Mouse (Mus musculus): ENCODE results near the gene Csad. TPM values are rescaled to one million over a fixed set of nuclear protein-coding genes. Genes with fewer than 3 reads are reported as not detected.
A peak's percentile ranks its signal among the peaks of the same experiment; 100 is the strongest.

Csad gene
- polyA plus RNA-seq, 1 experiment: 21.1 TPM

DNA sequence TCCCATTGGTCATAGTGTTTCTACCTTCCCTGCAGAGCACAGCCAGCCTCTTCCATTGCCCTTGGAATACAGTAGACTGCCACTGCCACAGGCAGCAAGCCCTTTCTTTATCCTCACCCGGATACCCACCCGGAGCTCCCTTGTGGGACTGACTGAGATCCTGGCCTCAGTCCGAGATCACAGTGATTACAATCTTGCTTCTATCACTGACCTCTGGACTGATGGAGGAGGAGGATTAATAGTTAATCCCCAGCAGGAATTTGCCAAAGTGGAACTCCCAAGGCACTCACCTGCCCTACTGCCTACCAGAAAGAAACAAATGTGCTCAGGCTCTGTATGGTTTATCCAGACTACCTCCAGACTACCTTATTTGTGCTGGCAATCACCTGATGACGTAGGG, 55.0 kb downstream of the Csad start:
- TF ChIP-seq CTCF (IDR thresholded peaks at IDR 0.05; ENCODE audit: extremely low read depth, insufficient read length, insufficient replicate concordance, low read depth, low read length) (no peak), POLR2A (IDR thresholded peaks at IDR 0.05; ENCODE audit: low read depth, low read length) (no peak)
- Histone ChIP-seq H3K4me1 (ENCODE audit: control insufficient read depth, insufficient read depth, insufficient read length, low read length) (peaks cover 14% of the 10 kb centered on the region), H3K36me3 (ENCODE audit: control insufficient read depth, insufficient read depth, low read length) (peaks cover 8% of the 10 kb centered on the region; the same call in 1 of the 2 replicates), H3K27ac (ENCODE audit: insufficient read depth, low read depth, low read length) (peak overlapping the region; percentile 98), H3K27me3 (ENCODE audit: control insufficient read depth, insufficient read depth, low read length) (peaks cover 3% of the 10 kb centered on the region; the same call in 1 of the 2 replicates), H3K4me3 (ENCODE audit: low read depth, low read length) (no peak overlapping the region)
- 26% methylated on average over 4 of the region's 4 CpGs for WGBS

GRCm38 (mm10) chr15:102147674-102148402, 56.7 kb downstream of the Csad start:
- WGBS: 69% methylated on average over 16 of the region's 16 CpGs
- Histone ChIP-seq H3K27ac (ENCODE audit: insufficient read depth, low read depth, low read length) (no peak overlapping the region), H3K36me3 (ENCODE audit: control insufficient read depth, insufficient read depth, low read length) (no peaks in the 10 kb centered on the region), H3K4me3 (ENCODE audit: low read depth, low read length) (no peak overlapping the region), H3K27me3 (ENCODE audit: control insufficient read depth, insufficient read depth, low read length) (peaks cover 4% of the 10 kb centered on the region; the same call in 1 of the 2 replicates), H3K4me1 (ENCODE audit: control insufficient read depth, insufficient read depth, insufficient read length, low read length) (peaks cover 10% of the 10 kb centered on the region)
- TF ChIP-seq POLR2A (IDR thresholded peaks at IDR 0.05; ENCODE audit: low read depth, low read length): no peak
- no peak for TF ChIP-seq CTCF (IDR thresholded peaks at IDR 0.05; ENCODE audit: extremely low read depth, insufficient read length, insufficient replicate concordance, low read depth, low read length)

- 0% methylated on average over 1 of the region's 1 CpGs for WGBS
- H3K4me1 ChIP-seq (ENCODE audit: control insufficient read depth, insufficient read depth, insufficient read length, low read length): peaks cover 8% of the 10 kb centered on the region
Observed at GRCm38 (mm10) chr15:102146882-102147281, 57.6 kb downstream of the Csad start.

GRCm38 (mm10) chr15:102146089-102146488, 58.4 kb downstream of the Csad start:
- H3K4me3 ChIP-seq (ENCODE audit: low read depth, low read length): no peak overlapping the region
- peaks cover 8% of the 10 kb centered on the region for H3K4me1 ChIP-seq (ENCODE audit: control insufficient read depth, insufficient read depth, insufficient read length, low read length)
- H3K27me3 ChIP-seq (ENCODE audit: control insufficient read depth, insufficient read depth, low read length): peaks cover 4% of the 10 kb centered on the region; the same call in 1 of the 2 replicates
- WGBS: 89% methylated on average over 5 of the region's 5 CpGs
- TF ChIP-seq POLR2A (IDR thresholded peaks at IDR 0.05; ENCODE audit: low read depth, low read length) (no peak), CTCF (IDR thresholded peaks at IDR 0.05; ENCODE audit: extremely low read depth, insufficient read length, insufficient replicate concordance, low read depth, low read length) (no peak)
- H3K36me3 ChIP-seq (ENCODE audit: control insufficient read depth, insufficient read depth, low read length): no peaks in the 10 kb centered on the region
- no peak overlapping the region for H3K27ac ChIP-seq (ENCODE audit: insufficient read depth, low read depth, low read length)

More at GRCm38 (mm10) chr15:102146882-102147281, 57.6 kb downstream of the Csad start:
- Histone ChIP-seq H3K27ac (ENCODE audit: insufficient read depth, low read depth, low read length) (no peak overlapping the region), H3K36me3 (ENCODE audit: control insufficient read depth, insufficient read depth, low read length) (no peaks in the 10 kb centered on the region), H3K27me3 (ENCODE audit: control insufficient read depth, insufficient read depth, low read length) (peaks cover 4% of the 10 kb centered on the region; the same call in 1 of the 2 replicates), H3K4me3 (ENCODE audit: low read depth, low read length) (no peak overlapping the region)
- TF ChIP-seq POLR2A (IDR thresholded peaks at IDR 0.05; ENCODE audit: low read depth, low read length): no peak
- peak; percentile 56; the same call in 1 of the 2 replicates for TF ChIP-seq CTCF (IDR thresholded peaks at IDR 0.05; ENCODE audit: extremely low read depth, insufficient read length, insufficient replicate concordance, low read depth, low read length)

- Histone ChIP-seq H3K4me1 (ENCODE audit: control insufficient read depth, insufficient read depth, insufficient read length, low read length) (peaks cover 8% of the 10 kb centered on the region), H3K27ac (ENCODE audit: insufficient read depth, low read depth, low read length) (no peak overlapping the region), H3K4me3 (ENCODE audit: low read depth, low read length) (no peak overlapping the region), H3K36me3 (ENCODE audit: control insufficient read depth, insufficient read depth, low read length) (no peaks in the 10 kb centered on the region), H3K27me3 (ENCODE audit: control insufficient read depth, insufficient read depth, low read length) (peaks cover 4% of the 10 kb centered on the region; the same call in 1 of the 2 replicates)
- WGBS: 86% methylated on average over 10 of the region's 10 CpGs
- TF ChIP-seq CTCF (IDR thresholded peaks at IDR 0.05; ENCODE audit: extremely low read depth, insufficient read length, insufficient replicate concordance, low read depth, low read length): no peak
- TF ChIP-seq POLR2A (IDR thresholded peaks at IDR 0.05; ENCODE audit: low read depth, low read length): no peak
Observed at GRCm38 (mm10) chr15:102145330-102145729, 59.2 kb downstream of the Csad start.

GRCm38 (mm10) chr15:102144726-102145125, 59.8 kb downstream of the Csad start:
- 50% methylated on average over 19 of the region's 19 CpGs for WGBS
- peaks cover 8% of the 10 kb centered on the region for H3K4me1 ChIP-seq (ENCODE audit: control insufficient read depth, insufficient read depth, insufficient read length, low read length)
- peaks cover 4% of the 10 kb centered on the region; the same call in 1 of the 2 replicates for H3K27me3 ChIP-seq (ENCODE audit: control insufficient read depth, insufficient read depth, low read length)
- H3K36me3 ChIP-seq (ENCODE audit: control insufficient read depth, insufficient read depth, low read length): no peaks in the 10 kb centered on the region
- no peak overlapping the region for H3K27ac ChIP-seq (ENCODE audit: insufficient read depth, low read depth, low read length)
- H3K4me3 ChIP-seq (ENCODE audit: low read depth, low read length): no peak overlapping the region
- no peak for TF ChIP-seq POLR2A (IDR thresholded peaks at IDR 0.05; ENCODE audit: low read depth, low read length)
- TF ChIP-seq CTCF (IDR thresholded peaks at IDR 0.05; ENCODE audit: extremely low read depth, insufficient read length, insufficient replicate concordance, low read depth, low read length): no peak

GRCm38 (mm10) chr15:102144274-102144711, 60.2 kb downstream of the Csad start, which contains the start of gene Igfbp6:
Gene Igfbp6, plus strand, starts transcription at chr15:102144362.
- Histone ChIP-seq H3K36me3 (ENCODE audit: control insufficient read depth, insufficient read depth, low read length) (no peaks in the 10 kb centered on the region), H3K4me3 (ENCODE audit: low read depth, low read length) (no peak within 1 kb of the TSS), H3K27me3 (ENCODE audit: control insufficient read depth, insufficient read depth, low read length) (peaks cover 4% of the 10 kb centered on the region; the same call in 1 of the 2 replicates), H3K27ac (ENCODE audit: insufficient read depth, low read depth, low read length) (no peak within 1 kb of the TSS), H3K4me1 (ENCODE audit: control insufficient read depth, insufficient read depth, insufficient read length, low read length) (peaks cover 6% of the 10 kb centered on the region)
- 49% methylated on average over 22 of the region's 22 CpGs for WGBS
- no peak for TF ChIP-seq CTCF (IDR thresholded peaks at IDR 0.05; ENCODE audit: extremely low read depth, insufficient read length, insufficient replicate concordance, low read depth, low read length)
- no peak for TF ChIP-seq POLR2A (IDR thresholded peaks at IDR 0.05; ENCODE audit: low read depth, low read length)

Data from small intestine, adult 2 months (tissue).